Mouse (Mus musculus): ENCODE measurements around the gene Cdkn3.

DNA sequence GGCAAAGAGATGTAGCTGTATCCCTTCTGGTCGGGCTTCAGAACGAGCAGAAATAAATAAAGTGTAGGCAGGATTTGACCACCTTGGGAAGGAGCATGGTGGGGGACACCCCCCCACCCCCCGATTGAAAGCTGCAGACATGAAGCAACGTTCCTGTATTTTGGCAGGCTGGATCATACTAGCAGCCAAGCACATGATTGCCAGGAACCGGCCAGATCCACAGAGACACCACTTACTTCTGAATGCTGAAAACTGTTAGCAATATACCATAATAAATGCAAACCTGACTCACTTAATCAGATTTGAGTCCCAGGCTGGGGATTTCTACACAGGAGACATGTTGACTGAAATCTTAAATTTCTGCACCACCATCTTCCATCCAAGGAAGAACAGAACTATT, 26.1 kb upstream of the Cdkn3 start:
- TF ChIP-seq POLR2A (IDR thresholded peaks at IDR 0.05; ENCODE audit: insufficient read depth, low read depth, low read length), result no peak
- TF ChIP-seq CTCF (IDR thresholded peaks at IDR 0.05), result no peak
- no peak for TF ChIP-seq EP300 (IDR thresholded peaks at IDR 0.05; ENCODE audit: insufficient read depth, low read depth, low read length)
